Mouse (Mus musculus): ENCODE data around the gene Kcnj5. TPM values are rescaled to one million over a fixed set of nuclear protein-coding genes. Genes with fewer than 3 reads are reported as not detected.

Kcnj5 gene
- 0.19 and 0.22 TPM in 2 replicates for polyA plus RNA-seq (2015; fragmentation: Nextera tagmentation; extraction: Ambion mirVana)

DNA sequence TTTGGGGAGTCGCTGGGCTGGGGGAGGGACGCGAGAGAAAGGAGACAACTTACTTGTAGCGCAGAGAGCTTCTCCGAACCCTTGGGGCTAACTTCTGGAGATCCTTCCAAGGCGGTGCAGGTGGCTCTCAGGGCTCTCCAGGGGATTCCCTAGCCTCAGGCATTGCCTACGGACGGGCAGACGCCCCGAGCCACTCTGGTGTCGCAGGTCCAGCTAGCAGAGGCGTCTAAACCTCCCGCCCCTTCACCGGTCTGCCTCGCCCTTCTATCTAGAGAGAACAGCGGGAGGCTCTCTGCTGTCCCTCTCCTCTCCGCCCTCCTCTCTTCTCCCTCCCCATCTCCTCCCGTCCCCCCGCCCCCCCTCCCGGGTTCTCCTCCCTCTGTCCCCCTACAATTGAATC, at the start of gene Kcnj5:
Kcnj5 (minus strand) TSS at position 300 of the 400 bp plus-strand sequence.
- H3K9ac ChIP-seq (replicated peaks) = peak within 1 kb of the TSS; percentile 44
- no peak within 1 kb of the TSS for H3K27ac ChIP-seq (replicated peaks)
- ATAC-seq (ENCODE audit: low FRiP score) = peak; percentile 49; the same call in 1 of the 2 replicates
- WGBS = under 1% methylated on average over 18 of the region's 20 CpGs
- H3K9me3 ChIP-seq (replicated peaks) = no peaks in the 10 kb centered on the region
- H3K27me3 ChIP-seq (replicated peaks) = peaks cover 49% of the 10 kb centered on the region
- H3K4me1 ChIP-seq = peaks cover 20% of the 10 kb centered on the region
- H3K36me3 ChIP-seq = no peaks in the 10 kb centered on the region
- peak within 1 kb of the TSS; percentile 37 for H3K4me3 ChIP-seq (replicated peaks)
- peak within 1 kb of the TSS; percentile 72 for H3K4me2 ChIP-seq

DNA sequence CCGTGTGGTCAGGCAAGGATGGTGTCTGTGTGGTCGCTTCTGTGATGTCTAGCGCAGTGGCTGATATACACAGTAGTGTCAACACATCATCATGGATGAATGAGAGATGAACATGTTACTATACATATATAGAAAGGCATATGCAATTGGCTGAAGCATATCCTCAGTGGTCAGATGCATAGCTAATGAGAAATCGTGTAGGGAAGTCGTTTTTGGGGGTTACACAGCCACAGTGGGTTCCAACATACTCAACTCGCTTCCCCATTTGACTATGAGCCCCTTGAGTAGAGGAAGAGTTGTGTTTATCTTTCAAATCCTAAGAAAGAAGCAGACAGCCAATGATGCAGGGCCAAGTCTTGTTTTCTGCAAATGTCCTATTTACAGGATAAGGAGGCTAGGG, 48.6 kb upstream of the Kcnj5 start:
- no peak overlapping the region for H3K4me3 ChIP-seq (replicated peaks)
- 87% methylated on average over 6 of the region's 6 CpGs for WGBS
- H3K4me1 ChIP-seq = no peaks in the 10 kb centered on the region
- H3K36me3 ChIP-seq = no peaks in the 10 kb centered on the region
- no peak for ATAC-seq (ENCODE audit: low FRiP score)
- H3K9me3 ChIP-seq (replicated peaks) = no peaks in the 10 kb centered on the region
- no peak overlapping the region for H3K27ac ChIP-seq (replicated peaks)
- H3K27me3 ChIP-seq (replicated peaks) = no peaks in the 10 kb centered on the region
- no peak overlapping the region for H3K9ac ChIP-seq (replicated peaks)
- no peak overlapping the region for H3K4me2 ChIP-seq

DNA sequence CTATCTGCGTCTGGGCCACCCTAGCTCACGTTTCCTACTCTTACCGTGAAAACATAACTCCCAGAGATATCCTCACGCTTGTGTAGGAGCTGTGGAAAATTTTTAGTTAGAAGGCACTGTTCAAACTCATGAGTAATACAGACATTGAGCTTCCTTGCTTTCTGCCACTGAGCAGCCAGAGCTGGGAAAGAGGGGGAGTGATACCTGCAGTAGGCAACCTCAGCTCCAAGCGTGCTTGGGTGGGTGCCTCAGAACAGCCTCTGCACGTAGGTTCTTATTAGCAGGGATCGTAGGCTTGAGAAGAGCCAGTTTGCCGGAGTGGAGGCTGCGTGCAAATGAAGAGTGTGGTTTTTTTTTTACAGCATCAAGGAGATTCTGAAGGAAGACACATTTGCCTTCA, 47.6 kb upstream of the Kcnj5 start:
- no peak overlapping the region for H3K4me2 ChIP-seq
- H3K4me1 ChIP-seq = no peaks in the 10 kb centered on the region
- no peak for ATAC-seq (ENCODE audit: low FRiP score)
- no peaks in the 10 kb centered on the region for H3K36me3 ChIP-seq
- WGBS = 84% methylated on average over 9 of the region's 9 CpGs
- H3K9me3 ChIP-seq (replicated peaks) = no peaks in the 10 kb centered on the region
- H3K27me3 ChIP-seq (replicated peaks) = no peaks in the 10 kb centered on the region
- no peak overlapping the region for H3K4me3 ChIP-seq (replicated peaks)
- no peak overlapping the region for H3K27ac ChIP-seq (replicated peaks)
- no peak overlapping the region for H3K9ac ChIP-seq (replicated peaks)

DNA sequence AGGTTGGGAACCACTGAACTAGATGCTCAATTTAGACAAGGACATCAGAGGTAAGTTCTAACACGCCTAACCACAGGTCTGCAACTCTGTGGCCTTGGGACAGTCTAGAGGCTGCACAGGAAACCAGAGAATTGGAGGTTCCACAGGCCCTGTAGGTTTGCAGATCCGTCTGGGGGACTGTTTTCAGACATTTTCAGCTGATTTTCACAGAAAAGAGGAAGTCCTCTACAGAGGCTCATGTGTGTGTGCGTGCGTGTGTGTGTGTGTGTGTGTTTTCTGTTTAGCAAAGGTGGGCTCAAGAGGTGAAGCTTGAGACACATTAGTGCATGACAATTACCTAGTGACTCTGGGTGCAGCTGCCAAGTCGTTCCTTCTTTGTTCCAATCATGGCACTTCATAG, 46.9 kb upstream of the Kcnj5 start:
- Histone ChIP-seq H3K4me3 (replicated peaks) (no peak overlapping the region), H3K4me1 (no peaks in the 10 kb centered on the region), H3K27ac (replicated peaks) (no peak overlapping the region), H3K36me3 (no peaks in the 10 kb centered on the region), H3K9ac (replicated peaks) (no peak overlapping the region), H3K4me2 (no peak overlapping the region), H3K27me3 (replicated peaks) (no peaks in the 10 kb centered on the region), H3K9me3 (replicated peaks) (no peaks in the 10 kb centered on the region)
- WGBS = 84% methylated on average over 5 of the region's 5 CpGs
- ATAC-seq (ENCODE audit: low FRiP score) = no peak

DNA sequence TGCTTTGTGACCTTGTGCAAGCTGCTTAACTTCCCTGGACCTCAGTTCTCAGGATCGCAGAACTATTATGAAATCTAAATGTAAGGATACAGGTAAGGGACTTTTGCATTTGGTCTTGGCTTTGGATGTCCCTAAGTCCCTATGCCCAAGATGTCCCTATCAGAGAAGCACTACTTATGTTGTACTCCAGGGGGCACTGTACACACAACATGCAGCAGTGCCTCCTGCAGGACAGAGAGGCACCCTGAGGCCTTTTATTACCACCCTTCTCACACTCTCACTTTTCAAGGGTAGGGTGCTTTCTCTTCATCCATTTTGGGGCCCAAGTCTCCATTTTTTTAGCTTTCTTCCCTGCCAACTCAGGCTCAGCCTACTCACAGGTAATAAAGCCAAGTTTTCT, 44.0 kb upstream of the Kcnj5 start:
- WGBS = 97% methylated on average over 1 of the region's 1 CpGs
- H3K4me1 ChIP-seq = no peaks in the 10 kb centered on the region
- no peaks in the 10 kb centered on the region for H3K9me3 ChIP-seq (replicated peaks)
- no peak overlapping the region for H3K4me3 ChIP-seq (replicated peaks)
- no peak overlapping the region for H3K9ac ChIP-seq (replicated peaks)
- H3K27ac ChIP-seq (replicated peaks) = no peak overlapping the region
- no peak overlapping the region for H3K4me2 ChIP-seq
- no peaks in the 10 kb centered on the region for H3K36me3 ChIP-seq
- no peaks in the 10 kb centered on the region for H3K27me3 ChIP-seq (replicated peaks)
- no peak for ATAC-seq (ENCODE audit: low FRiP score)

DNA sequence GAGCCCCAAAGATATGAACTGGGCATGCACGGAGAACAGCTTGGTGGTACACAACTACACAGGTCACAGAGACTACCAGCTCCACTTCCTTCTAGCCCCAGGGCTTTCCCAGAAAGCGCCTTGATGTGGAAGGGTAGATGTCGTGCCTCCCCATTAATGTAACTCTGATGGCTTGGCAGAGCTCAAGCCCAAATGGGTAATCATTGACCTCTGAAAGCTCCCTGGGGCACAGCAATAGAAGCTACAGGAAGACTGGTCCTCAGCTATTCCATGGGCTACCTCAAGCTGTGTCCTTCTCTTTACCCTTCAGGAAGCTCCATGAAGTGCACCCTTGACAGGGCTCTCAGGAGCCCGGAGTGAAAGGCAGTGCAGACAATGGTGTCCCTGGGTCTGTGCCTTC, 40.8 kb upstream of the Kcnj5 start:
- no peak overlapping the region for H3K9ac ChIP-seq (replicated peaks)
- no peaks in the 10 kb centered on the region for H3K4me1 ChIP-seq
- H3K4me3 ChIP-seq (replicated peaks) = no peak overlapping the region
- no peaks in the 10 kb centered on the region for H3K36me3 ChIP-seq
- no peak for ATAC-seq (ENCODE audit: low FRiP score)
- WGBS = 84% methylated on average over 4 of the region's 4 CpGs
- no peaks in the 10 kb centered on the region for H3K27me3 ChIP-seq (replicated peaks)
- no peak overlapping the region for H3K27ac ChIP-seq (replicated peaks)
- no peaks in the 10 kb centered on the region for H3K9me3 ChIP-seq (replicated peaks)
- H3K4me2 ChIP-seq = no peak overlapping the region

DNA sequence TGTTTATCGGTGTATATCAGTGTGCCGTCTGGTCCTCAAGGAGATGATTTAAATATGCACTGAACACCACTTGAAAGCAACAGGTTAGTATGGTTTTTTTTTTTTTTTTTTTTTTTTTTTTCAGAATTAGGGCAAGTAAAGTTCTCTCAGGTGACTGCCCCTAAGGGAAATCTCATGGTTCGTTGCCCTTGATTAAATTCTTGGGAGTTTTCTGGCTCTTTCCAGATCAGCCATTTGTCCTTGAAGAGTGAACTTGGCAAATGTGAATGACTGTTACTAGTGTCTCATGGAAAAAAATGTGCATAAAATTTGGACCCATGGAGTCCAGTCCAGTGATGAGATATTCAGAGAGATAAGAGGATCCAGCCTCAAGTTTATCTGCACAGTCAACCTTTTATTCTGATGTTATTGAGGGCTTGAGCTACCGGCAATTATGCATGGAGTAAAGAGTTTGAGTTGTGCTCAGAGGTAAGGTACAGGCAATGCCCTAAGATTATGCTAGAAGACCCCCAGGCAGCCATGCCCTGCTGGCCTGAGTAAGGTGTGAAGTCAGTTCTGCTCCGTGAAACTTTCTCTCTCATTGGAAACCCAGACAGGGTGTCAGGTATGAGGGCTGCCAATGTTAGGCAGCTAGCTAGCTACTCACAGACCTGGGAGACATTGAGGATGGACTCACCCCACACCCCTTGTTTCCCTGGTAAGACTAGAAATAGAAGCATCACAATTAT, 32.9 kb upstream of the Kcnj5 start:
- H3K4me2 ChIP-seq = no peak overlapping the region
- ATAC-seq (ENCODE audit: low FRiP score) = no peak
- WGBS = 89% methylated on average over 5 of the region's 5 CpGs
- H3K9ac ChIP-seq (replicated peaks) = no peak overlapping the region
- no peaks in the 10 kb centered on the region for H3K4me1 ChIP-seq
- no peaks in the 10 kb centered on the region for H3K27me3 ChIP-seq (replicated peaks)
- no peaks in the 10 kb centered on the region for H3K36me3 ChIP-seq
- H3K27ac ChIP-seq (replicated peaks) = no peak overlapping the region
- no peaks in the 10 kb centered on the region for H3K9me3 ChIP-seq (replicated peaks)
- H3K4me3 ChIP-seq (replicated peaks) = no peak overlapping the region

DNA sequence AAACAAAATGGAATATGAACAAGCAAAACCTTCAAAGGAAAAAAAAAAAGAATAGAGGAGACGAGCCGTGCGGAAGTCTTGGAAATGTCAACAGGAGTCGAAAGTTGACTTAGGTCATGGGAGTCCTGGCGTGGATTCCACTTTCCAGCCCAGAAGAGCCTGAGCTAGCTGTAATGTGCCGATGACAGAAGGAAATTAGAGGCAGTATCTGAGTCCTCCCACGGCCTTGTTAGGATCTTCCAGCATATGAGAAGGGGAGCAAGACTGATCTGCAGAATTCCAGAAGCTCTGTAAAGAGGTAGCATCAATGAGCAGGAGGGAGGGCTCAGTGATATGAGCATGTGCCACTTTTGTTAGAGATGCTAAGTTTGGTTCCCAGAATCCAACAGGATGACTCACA, 31.9 kb upstream of the Kcnj5 start:
- Histone ChIP-seq H3K4me1 (no peaks in the 10 kb centered on the region), H3K27ac (replicated peaks) (no peak overlapping the region), H3K4me2 (no peak overlapping the region), H3K36me3 (no peaks in the 10 kb centered on the region), H3K9me3 (replicated peaks) (no peaks in the 10 kb centered on the region), H3K4me3 (replicated peaks) (no peak overlapping the region), H3K9ac (replicated peaks) (no peak overlapping the region), H3K27me3 (replicated peaks) (no peaks in the 10 kb centered on the region)
- ATAC-seq (ENCODE audit: low FRiP score) = no peak
- 91% methylated on average over 7 of the region's 7 CpGs for WGBS

DNA sequence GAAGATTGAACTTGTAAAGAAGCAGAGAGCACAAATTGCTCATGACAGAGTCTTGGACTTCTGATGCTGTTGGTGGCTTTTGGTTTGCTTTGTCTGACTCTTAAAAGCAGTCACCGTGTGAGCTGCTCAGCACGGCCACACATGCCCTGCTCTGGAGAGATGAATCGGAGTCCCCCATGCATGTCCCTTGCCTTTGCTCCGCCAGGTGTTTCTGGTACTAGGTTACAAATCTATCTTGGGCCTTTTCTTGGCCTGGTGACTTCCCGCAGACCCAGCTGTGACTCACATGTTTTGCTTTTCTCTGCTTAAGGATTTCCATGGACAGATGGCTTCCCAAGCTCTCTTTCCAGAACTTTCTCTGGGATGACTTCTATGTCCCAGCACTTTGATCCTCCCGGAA, 29.5 kb upstream of the Kcnj5 start:
- Histone ChIP-seq H3K9me3 (replicated peaks) (no peaks in the 10 kb centered on the region), H3K4me1 (no peaks in the 10 kb centered on the region), H3K4me3 (replicated peaks) (no peak overlapping the region), H3K9ac (replicated peaks) (no peak overlapping the region), H3K36me3 (no peaks in the 10 kb centered on the region), H3K27me3 (replicated peaks) (no peaks in the 10 kb centered on the region), H3K4me2 (no peak overlapping the region), H3K27ac (replicated peaks) (no peak overlapping the region)
- ATAC-seq (ENCODE audit: low FRiP score) = no peak
- 95% methylated on average over 6 of the region's 6 CpGs for WGBS

DNA sequence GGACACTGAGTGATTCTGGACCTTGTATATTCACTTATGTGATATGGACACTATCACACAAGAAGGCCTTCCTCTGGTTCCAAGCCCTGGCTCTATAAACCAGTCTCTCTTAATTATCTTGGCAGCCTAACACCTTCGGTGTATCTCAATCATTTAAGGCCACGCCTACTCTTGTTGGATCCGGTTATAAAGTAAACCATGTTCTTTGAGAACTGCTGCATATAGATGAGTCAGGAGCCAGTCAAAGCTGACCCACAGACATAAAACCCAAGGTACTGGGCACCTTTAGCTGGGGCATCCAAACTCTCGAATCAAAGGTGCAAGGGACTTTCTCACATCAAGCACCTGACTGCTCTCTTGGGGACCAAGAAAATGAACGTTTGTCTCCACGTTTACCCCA, 28.1 kb upstream of the Kcnj5 start, which contains the start of gene Kcnj1:
Kcnj1 (plus strand) TSS at position 292 of the 400 bp plus-strand sequence.
- Histone ChIP-seq H3K9ac (replicated peaks) (no peak within 1 kb of the TSS), H3K36me3 (no peaks in the 10 kb centered on the region), H3K27ac (replicated peaks) (no peak within 1 kb of the TSS), H3K4me3 (replicated peaks) (no peak within 1 kb of the TSS), H3K4me1 (no peaks in the 10 kb centered on the region), H3K4me2 (no peak within 1 kb of the TSS), H3K27me3 (replicated peaks) (no peaks in the 10 kb centered on the region), H3K9me3 (replicated peaks) (no peaks in the 10 kb centered on the region)
- no peak for ATAC-seq (ENCODE audit: low FRiP score)
- 89% methylated on average over 6 of the region's 6 CpGs for WGBS

DNA sequence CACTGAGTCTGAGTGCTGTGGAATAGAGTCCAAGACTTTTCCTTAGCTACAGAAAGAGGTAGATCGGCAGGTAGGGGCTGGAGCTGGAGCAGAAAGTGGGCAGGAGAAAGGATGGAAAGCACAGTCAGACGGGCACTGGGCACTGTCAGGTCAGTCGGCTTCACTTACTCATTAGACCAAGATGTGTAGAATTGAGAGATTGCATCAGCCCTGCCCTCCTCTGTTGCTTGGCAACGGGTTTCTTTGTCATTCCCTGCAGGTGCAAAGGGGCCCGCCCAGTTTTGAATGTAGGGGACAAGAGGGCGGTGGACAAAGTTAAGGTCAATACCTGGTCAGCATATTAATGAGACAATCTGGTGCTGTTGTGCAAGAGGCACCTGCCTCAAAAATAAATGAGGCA, 25.2 kb upstream of the Kcnj5 start:
- WGBS = 36% methylated on average over 6 of the region's 6 CpGs
- no peak overlapping the region for H3K4me2 ChIP-seq
- no peak for ATAC-seq (ENCODE audit: low FRiP score)
- no peak overlapping the region for H3K9ac ChIP-seq (replicated peaks)
- no peak overlapping the region for H3K4me3 ChIP-seq (replicated peaks)
- no peaks in the 10 kb centered on the region for H3K27me3 ChIP-seq (replicated peaks)
- no peaks in the 10 kb centered on the region for H3K36me3 ChIP-seq
- H3K4me1 ChIP-seq = no peaks in the 10 kb centered on the region
- no peaks in the 10 kb centered on the region for H3K9me3 ChIP-seq (replicated peaks)
- no peak overlapping the region for H3K27ac ChIP-seq (replicated peaks)

DNA sequence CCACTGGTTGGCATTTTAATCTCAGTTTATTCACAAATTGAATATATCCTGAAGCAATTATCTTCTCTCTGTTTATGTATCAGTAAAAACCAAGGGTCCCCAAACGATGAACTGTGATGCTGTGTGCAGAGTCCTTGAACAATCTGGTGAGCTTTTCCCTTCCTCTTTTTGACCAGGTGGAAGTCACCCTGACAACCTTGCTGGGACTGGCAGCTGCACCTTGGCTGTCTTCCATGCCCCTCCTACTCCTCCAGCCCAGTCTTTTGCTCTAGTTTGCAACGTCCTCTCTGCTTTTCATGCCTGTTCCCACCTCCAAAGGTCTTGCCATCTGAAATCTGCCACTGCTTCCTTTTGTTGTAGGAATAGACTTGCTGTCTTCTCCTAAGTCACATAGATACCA, 24.7 kb upstream of the Kcnj5 start:
- H3K27ac ChIP-seq (replicated peaks) = no peak overlapping the region
- no peak overlapping the region for H3K9ac ChIP-seq (replicated peaks)
- no peak for ATAC-seq (ENCODE audit: low FRiP score)
- H3K9me3 ChIP-seq (replicated peaks) = no peaks in the 10 kb centered on the region
- WGBS = 24% methylated on average over 2 of the region's 2 CpGs
- H3K4me1 ChIP-seq = no peaks in the 10 kb centered on the region
- no peaks in the 10 kb centered on the region for H3K36me3 ChIP-seq
- no peak overlapping the region for H3K4me3 ChIP-seq (replicated peaks)
- H3K4me2 ChIP-seq = no peak overlapping the region
- H3K27me3 ChIP-seq (replicated peaks) = no peaks in the 10 kb centered on the region
